Mouse (Mus musculus) liver, adult (tissue): Measurements from ENCODE around the gene Fos.

ENCODE experiments used
- GATA4 ChIP-seq: IDR thresholded peaks from 2 replicates; pipeline ENCODE4 v1.6.1; 2014; ENCODE audit warnings: mild to moderate bottlenecking, low read length; ENCODE audit not compliant: insufficient replicate concordance

The Fos gene

DNA sequence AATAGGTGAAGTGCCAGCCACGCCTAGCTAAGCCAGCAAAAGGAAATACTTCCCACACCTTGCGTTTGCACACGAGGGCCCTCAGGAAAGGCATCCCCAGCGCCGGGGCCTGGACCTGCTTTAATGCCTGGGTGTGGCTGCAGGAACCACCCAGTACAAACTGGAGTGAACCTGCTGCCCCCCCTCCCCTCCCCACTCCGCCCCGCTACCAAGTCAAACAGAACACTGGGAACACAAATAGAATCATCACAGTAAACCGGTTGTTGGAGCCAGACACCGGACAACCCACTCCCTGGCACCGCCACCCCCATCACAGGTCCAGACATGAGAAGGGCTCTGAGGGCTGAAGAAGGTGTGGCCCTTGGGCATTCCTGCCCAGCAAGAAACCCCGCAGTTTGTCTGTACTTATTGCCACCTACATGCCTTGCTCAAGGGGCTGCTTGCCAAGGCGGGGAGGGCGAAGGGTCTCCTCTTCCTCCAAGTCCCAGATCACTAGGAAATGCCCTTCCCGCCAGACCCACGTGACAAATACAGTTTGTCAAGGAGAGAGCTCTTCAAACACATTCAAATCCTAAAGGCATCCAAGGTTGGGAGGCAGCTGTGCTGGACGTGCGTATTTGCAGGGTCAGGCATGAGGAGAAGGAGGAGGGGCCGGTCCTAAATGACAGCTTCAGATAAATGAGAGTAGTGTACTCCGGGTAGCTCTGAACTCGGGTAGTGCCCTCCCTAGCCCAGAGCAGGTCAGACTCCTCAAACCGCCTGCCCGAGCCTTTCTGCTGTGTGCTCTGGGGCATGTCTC, 21.8 kb upstream of the Fos start:
- no peak for TF ChIP-seq GATA4

DNA sequence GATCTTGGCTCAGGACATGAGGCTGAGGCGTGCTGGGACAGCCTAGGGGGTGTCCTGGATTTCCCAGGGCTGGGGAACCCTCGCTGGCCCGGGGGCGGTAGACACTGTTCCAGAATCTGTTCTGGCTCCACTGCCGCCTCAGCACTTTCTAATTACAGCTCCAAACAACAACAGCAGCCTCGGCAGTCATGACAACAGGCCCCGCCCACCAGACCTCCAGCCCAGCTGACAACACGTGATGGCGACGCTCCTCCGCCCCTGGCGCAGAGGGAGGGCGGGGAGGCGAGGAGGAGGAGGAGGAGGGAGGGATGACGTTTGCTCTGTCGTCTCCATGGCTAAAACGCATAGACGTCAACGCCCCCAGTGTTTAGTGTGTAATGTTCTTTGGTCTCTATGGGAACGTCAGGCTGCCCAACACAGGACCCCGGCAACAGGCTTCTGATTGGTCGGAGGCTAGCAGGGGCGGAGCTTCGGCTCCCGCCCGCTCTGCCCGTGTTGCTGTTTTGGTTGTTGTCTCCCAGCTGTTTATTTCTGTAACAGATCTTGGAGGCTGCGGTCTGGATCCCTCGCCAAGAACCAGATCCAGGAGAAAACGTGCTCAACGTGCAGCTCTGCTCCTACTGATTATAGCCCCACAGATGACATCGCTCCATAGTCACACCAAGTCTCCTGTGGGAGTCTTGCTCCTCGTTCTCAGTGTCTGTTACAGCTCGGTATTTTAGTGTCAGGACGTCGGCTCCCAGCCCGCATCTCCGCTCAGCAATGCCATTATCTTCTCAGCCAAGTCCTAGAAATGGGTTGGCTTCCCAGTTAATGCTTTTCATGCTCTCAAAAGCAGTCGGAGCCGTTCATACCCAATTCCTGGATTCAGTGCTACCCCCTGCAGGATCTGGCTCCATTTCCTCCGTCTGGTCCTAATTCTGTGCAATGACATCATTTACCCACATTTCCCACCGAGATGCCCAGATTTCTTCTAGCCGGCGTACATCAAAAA, 18.3 kb upstream of the Fos start:
- no peak for TF ChIP-seq GATA4

DNA sequence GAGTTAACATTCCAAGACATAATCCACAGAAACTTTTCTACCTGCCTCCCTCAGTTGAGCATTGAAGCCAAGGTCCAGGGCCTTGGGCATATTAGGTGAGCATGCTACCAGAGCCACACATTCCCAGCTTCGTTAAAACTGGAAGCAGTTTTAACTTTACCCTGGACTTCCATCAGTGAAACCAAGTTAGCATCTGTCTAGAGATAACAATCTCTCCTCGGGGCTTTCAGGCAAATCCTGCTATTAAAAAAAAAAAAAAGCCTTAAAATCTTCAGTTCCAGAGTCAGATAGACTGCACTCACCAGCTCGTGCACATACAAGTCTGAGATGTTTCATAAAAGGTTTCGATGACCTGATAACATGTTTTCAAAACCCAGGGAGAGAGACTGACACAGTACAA, 17.4 kb upstream of the Fos start:
- TF ChIP-seq GATA4, result no peak

DNA sequence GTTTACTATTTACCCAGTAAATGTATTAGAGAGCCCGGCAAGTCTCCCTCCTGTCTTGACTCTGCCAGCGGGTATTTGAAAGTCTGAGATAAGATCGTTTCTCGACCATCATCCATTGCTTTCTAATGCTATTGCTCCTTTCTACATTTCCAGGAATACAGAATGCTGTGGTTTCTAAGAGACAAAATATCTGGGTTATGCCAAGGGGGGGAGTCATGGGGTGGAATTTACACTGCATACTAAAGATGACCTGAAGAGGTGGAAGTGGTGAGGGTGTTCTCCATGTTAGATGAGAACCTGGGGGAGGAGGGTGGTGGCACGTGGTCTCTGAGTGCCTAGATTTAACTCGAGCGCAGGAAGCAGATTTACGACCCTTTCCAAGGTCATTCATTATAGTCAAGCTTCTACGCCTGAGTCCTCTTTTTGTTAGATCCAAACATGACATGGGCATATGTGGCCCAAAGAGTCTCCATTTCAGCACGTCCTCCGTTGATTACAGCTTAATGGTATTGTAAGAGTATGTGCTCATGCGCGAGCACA, 16.7 kb upstream of the Fos start:
- TF ChIP-seq GATA4, result no peak

DNA sequence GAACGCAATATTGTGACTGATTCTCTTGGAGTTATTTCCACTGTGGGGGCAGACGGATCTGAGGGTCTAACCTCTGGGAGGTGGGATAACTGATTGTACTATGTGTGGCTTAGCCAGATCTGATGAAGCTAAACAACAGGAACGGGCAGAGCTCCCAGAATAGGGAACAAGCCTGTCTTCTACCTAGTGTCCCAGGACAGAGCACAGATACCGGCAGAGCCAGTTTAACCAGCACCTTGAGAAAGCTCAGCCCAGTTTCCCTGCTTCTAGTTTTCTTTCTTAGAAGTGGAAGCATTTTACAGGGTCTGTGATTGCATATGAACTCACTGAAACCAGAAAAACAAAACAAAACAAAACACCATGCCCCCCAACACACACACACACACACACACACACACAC, 13.9 kb upstream of the Fos start:
- TF ChIP-seq GATA4, result no peak

DNA sequence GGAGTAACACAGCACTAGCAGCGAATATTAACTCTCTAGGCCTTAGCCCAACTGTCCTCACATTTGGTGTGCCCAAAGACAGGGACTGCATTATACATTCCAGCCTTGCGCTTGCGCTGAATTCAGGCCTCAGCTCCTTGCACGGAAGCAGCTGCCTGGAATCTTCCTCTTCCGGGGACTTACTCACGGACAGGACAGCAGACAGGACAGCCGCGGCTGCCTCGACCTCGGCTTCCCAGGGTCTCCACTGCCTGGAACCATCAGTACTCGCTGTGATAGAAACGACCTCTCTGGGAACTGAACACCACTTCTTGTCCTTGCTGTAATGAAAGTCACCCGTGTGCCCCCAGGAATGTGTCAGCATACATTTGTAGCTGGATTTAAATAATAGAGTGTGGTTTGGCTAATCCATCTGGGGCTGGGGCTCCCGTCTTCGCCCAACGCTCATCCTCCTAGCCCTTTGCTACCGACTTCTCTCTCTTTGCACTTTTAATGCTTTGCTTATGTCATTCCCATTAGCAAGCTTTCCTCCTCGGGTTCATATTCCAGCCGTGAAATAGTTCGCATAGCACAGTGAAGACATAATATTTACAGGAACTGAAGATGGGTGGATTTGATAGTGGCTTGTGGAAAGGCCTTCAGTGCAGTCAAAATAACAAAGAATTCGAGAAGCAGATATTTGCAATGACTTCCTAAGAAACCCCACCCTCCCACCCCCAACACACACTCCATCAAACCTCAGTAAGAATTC, 11.6 kb upstream of the Fos start:
- no peak for TF ChIP-seq GATA4

DNA sequence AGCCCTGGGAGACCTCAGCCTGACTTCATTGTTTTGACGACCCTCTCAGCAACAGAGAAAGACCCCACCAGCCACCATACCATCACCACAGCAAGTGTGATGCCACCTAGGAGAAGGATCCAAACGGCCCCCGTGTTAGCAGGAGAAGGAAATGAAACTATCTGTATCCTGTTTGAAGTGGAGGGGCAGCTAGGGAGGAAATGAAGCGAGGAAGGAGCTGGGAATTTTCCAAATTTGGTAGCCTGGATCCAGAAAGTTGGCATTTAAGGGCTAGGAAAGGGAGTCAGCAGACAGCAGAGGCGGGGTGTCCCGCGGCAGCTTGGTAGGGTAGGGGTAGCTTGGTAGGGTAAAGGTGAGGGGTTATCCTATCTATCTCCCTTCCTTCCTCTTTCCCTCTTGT, 10.9 kb upstream of the Fos start:
- peak; percentile 21; the same call in 1 of the 2 replicates for TF ChIP-seq GATA4

DNA sequence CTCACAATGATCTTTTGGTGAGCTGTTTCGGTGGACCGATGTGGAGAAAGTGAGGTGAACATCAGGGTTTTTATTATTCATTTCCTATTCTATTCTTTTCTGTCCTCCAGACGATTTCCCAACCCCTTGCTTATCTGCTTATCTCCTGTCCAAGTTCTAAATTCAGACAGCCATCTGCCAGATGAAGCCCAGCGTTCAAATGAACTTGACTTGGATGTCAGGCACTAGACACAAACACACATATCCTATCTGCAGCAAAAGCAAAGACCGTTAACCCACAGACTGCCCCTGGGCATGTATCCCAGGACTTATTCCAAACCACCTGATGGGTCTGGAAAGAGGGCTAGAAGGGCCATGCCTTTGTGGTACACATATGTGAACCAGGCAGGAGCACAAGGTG, 9.3 kb upstream of the Fos start:
- TF ChIP-seq GATA4, result no peak

DNA sequence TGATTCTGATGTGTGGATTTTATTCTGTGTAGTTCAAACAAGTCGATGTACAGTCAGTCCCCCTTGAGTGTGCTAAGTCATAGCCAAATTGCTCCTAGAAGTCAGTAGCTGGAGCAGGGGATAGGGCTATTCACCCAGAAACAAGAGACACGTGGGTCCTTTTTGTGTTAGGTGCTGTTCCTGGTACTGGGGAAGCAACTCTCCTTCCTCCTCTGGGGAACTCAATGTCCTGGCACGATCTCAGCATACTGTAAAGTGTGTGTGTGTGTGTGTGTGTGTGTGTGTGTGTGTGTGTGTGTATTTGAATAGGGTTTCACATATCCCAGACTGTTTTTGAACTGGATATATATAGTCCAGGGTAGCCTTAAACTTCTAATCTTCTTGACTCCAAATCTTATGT, 8.8 kb upstream of the Fos start:
- no peak for TF ChIP-seq GATA4

DNA sequence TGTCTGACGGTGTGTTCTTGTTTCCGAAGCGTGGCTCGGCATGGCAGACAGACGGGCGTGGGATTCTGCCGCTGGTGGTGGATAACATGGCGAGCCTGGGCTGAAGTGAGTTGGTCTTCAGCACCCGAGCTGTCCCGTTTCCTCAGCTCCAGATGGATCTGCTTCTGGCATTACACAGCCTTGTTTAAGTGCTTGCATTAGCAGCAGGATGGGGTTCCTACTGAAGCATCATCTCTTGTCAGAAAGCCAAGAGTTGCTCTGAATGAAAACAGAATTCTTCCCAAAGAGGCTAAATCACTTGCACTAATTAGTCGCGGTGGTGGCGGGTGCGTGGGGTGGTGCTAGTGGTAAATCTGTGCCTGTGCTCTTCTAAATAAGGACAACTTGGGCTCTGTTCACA, 5.8 kb upstream of the Fos start:
- TF ChIP-seq GATA4, result no peak

DNA sequence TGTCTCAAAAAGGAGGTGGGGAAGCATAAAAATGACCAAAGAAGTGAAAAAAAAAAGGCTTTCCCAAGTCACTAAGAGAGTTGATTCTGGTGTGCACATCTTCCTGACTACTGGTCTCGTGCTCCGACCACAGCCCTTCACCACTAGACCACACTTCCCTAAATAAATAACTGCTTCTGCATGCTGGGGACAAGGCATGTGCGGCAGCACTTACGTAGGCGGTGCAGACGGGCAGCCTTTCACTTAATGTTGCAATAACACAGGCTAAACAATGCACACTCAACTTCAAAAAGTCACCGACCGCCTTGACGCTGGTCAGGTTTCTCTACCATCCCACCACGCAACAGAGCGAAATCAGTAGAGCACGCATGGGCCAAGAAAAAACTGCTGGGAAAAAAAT, 5.0 kb upstream of the Fos start:
- TF ChIP-seq GATA4, result no peak

DNA sequence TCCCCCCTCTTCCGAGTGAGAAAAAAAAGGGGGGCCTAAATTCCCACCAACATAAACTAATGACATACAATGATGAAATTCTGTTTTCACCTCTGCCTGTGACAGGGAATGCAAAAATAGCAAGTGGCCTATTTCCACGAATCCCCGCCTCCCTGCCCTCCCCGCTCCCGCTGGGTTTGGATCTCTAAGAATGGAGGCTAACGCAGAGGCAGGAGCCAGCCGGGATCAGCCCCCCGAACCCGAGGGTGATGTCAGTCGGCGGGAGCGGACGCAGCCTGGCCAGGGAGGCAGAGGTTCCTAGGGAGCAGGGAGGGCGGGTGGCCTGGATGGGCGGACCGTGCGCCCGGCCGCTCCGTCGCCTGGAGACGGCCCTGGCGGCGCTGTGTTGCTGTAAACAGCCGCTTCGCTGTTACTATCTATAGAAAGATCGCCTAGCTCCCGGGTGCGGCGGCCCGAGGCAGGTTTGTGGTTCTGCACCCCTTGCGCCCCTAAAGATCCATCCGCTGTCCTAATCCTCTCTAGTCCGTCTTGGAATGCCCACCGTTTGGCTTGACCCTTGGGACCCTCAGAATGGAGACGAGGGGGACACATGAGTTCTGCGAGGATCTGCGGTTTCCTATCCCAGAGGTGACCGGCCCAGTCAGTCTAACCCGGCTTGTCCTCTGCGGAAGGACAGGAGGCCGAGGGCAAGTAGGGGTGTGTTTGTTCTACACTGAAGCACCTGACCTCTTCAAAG, 1.6 kb upstream of the Fos start:
- peak; percentile 76; the same call in 1 of the 2 replicates for TF ChIP-seq GATA4

DNA sequence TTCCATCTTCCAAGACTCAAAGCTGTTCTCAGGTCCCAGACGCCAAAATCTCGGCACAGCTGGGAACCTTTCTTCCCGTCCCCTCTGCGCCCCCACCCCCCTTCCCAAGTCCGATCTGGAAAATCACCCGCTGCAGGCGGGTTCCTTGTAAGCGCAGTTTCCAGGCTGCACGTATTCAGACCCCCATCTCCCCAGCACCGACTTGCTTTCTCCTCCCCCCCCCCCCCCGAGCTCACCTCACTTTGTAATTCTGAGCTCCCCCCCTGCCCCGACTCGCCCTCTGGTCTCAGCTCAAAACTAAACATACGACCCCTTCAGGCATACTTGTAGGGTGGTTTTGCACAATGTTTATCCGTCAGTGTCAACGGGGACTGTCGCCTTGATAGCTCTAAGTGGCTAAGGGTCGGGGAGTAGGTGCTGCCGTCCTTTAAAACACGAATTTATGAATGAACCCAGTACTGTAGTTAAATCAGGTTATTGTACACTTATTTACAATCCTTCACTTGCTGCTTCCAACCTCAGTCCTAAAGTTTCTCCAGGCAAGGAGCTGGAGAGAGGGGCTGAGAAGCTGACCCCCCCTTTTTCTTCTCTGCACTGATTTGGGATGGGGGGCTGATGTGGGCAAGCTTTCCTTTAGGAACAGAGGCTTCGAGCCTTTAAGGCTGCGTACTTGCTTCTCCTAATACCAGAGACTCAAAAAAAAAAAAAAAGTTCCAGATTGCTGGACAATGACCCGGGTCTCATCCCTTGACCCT, 857 bp upstream of the Fos start:
- TF ChIP-seq GATA4, result no peak
